Comparison of ENCODE assay signal across 8 mouse cellular contexts in the genomic region with DNA sequence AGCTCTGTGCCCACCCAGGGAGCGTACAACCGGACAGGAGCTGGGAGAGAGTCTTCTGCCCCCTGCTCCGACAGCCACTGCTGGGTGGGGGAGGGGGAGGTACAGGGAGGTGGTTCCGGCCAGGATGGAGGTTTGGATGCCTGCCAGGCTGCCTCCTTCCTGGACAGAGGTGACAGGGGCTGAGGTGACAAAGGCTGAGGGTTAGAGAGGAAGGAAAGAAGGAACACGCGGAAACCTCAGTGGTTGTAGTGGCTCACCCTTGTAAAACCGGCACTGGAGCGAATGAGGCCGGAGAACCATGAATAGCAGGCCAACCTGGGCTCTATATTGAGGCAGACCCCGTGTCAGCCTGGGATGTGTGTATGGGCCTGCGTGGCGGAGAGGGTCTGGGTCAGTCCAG. TPM values are rescaled to one million over a fixed set of nuclear protein-coding genes. Genes with fewer than 3 reads are reported as not detected.
A peak's percentile ranks its signal among the peaks of the same experiment; 100 is the strongest.
DNase-seq lines count a peak whose midpoint lies in the region; ATAC-seq and TF ChIP-seq lines count a peak whose summit lies in the region.

No protein-coding gene starts in this region.

- H3K4me1 ChIP-seq in forebrain, embryonic 10.5 days = peaks cover 81% of the 10 kb centered on the region
- H3K4me1 ChIP-seq in forebrain, embryonic 16.5 days (replicated peaks; ENCODE audit: control insufficient read depth, insufficient read depth, low read length) = peaks cover 18% of the 10 kb centered on the region
- peaks cover 26% of the 10 kb centered on the region for H3K4me1 ChIP-seq in lung, postnatal 0 days (ENCODE audit: insufficient read depth, low read depth, low read length)
- peaks cover 31% of the 10 kb centered on the region for H3K4me1 ChIP-seq in neural tube, embryonic 15.5 days

- H3K9me3 ChIP-seq in forebrain, embryonic 10.5 days = no peaks in the 10 kb centered on the region
- no peaks in the 10 kb centered on the region for H3K9me3 ChIP-seq in forebrain, embryonic 16.5 days (ENCODE audit: control insufficient read depth, low read length)
- H3K9me3 ChIP-seq in lung, postnatal 0 days (ENCODE audit: low read length) = no peaks in the 10 kb centered on the region
- H3K9me3 ChIP-seq in neural tube, embryonic 15.5 days (replicated peaks) = no peaks in the 10 kb centered on the region

- no peaks in the 10 kb centered on the region for H3K36me3 ChIP-seq in forebrain, embryonic 10.5 days (replicated peaks)
- H3K36me3 ChIP-seq in forebrain, embryonic 16.5 days (ENCODE audit: control insufficient read depth, insufficient read depth) = no peaks in the 10 kb centered on the region
- no peaks in the 10 kb centered on the region for H3K36me3 ChIP-seq in lung, postnatal 0 days (ENCODE audit: insufficient read depth, low read length)
- no peaks in the 10 kb centered on the region; the same call in 1 of the 2 replicates for H3K36me3 ChIP-seq in neural tube, embryonic 15.5 days

- no peak for ATAC-seq in forebrain, embryonic 16.5 days
- ATAC-seq in lung, postnatal 0 days = no peak
- no peak for ATAC-seq in neural tube, embryonic 15.5 days (ENCODE audit: low FRiP score)

- intact Hi-C loops in heart, postnatal 25 days (cut with DNase I) = no loop called here
- intact Hi-C loops in left cerebral cortex, postnatal 4 days (cut with DNase I) = no loop called here

- WGBS in forebrain, embryonic 10.5 days = 64% methylated on average over 12 of the region's 12 CpGs
- 66% methylated on average over 12 of the region's 12 CpGs for WGBS in forebrain, embryonic 16.5 days
- WGBS in lung, postnatal 0 days = 26% methylated on average over 12 of the region's 12 CpGs
- 60% methylated on average over 12 of the region's 12 CpGs for WGBS in neural tube, embryonic 15.5 days

- no peak for TF ChIP-seq CTCF in lung, postnatal 0 days (IDR thresholded peaks at IDR 0.05)

- no peak overlapping the region for H3K4me2 ChIP-seq in forebrain, embryonic 16.5 days (ENCODE audit: low read length)
- no peak overlapping the region for H3K4me2 ChIP-seq in lung, postnatal 0 days (replicated peaks; ENCODE audit: low read depth, low read length)
- no peak overlapping the region for H3K4me2 ChIP-seq in neural tube, embryonic 15.5 days

- no peak overlapping the region for H3K4me3 ChIP-seq in forebrain, embryonic 10.5 days
- no peak overlapping the region for H3K4me3 ChIP-seq in forebrain, embryonic 16.5 days (replicated peaks; ENCODE audit: low read length)
- no peak overlapping the region for H3K4me3 ChIP-seq in lung, postnatal 0 days (ENCODE audit: low read depth, low read length)
- no peak overlapping the region for H3K4me3 ChIP-seq in neural tube, embryonic 15.5 days (replicated peaks)

- no peak overlapping the region for H3K9ac ChIP-seq in forebrain, embryonic 16.5 days (replicated peaks; ENCODE audit: low read depth, low read length)
- no peak overlapping the region for H3K9ac ChIP-seq in lung, postnatal 0 days (replicated peaks; ENCODE audit: low read depth)
- no peak overlapping the region for H3K9ac ChIP-seq in neural tube, embryonic 15.5 days (replicated peaks)

- TF ChIP-seq EP300 in lung, postnatal 0 days (IDR thresholded peaks at IDR 0.05) = 0 out of 2 replicates have a peak, but pooled peaks have one; percentile 25

- DNase-seq in forebrain, embryonic 10.5 days (ENCODE audit: extremely low spot score, low spot score) = no peak
- peak; percentile 75 for DNase-seq in adrenal gland, postnatal 10 days
- peak; percentile 56 for DNase-seq in heart, postnatal 25 days (ENCODE audit: low spot score)
- DNase-seq in lung, postnatal 0 days (ENCODE audit: low spot score) = peak; percentile 32
- no peak for DNase-seq in left cerebral cortex, postnatal 4 days
- DNase-seq in cerebellum, adult 9-11 months = no peak

- H3K27ac ChIP-seq in forebrain, embryonic 10.5 days = peak overlapping the region; percentile 75
- no peak overlapping the region for H3K27ac ChIP-seq in forebrain, embryonic 16.5 days (ENCODE audit: low read length)
- H3K27ac ChIP-seq in lung, postnatal 0 days (ENCODE audit: low read length) = peak overlapping the region; percentile 65; the same call in 1 of the 2 replicates
- H3K27ac ChIP-seq in neural tube, embryonic 15.5 days (replicated peaks) = no peak overlapping the region

- H3K27me3 ChIP-seq in forebrain, embryonic 10.5 days (ENCODE audit: poor library complexity, severe bottlenecking) = peaks cover 21% of the 10 kb centered on the region
- H3K27me3 ChIP-seq in forebrain, embryonic 16.5 days (replicated peaks; ENCODE audit: control insufficient read depth, insufficient read depth, low read length) = no peaks in the 10 kb centered on the region
- no peaks in the 10 kb centered on the region for H3K27me3 ChIP-seq in lung, postnatal 0 days (replicated peaks; ENCODE audit: insufficient read depth, low read length)
- no peaks in the 10 kb centered on the region for H3K27me3 ChIP-seq in neural tube, embryonic 15.5 days (replicated peaks)

RNA-seq across cellular contexts. Expression of a gene that starts 50.8 kb away (rescaled TPM):
- 107 TPM in 2 replicates for polyA plus RNA-seq in forebrain, embryonic 10.5 days (2016; fragmentation: Nextera tagmentation; extraction: Ambion mirVana)
- polyA plus RNA-seq in forebrain, embryonic 16.5 days (2015; fragmentation: Nextera tagmentation; extraction: Ambion mirVana) = 99.9 and 100 TPM in 2 replicates
- total RNA-seq in adrenal gland, postnatal 10 days (2021) = 10 to 100 TPM; 60.1 to 72.8 TPM
- 10 to 100 TPM; 12.5 to 17.7 TPM for total RNA-seq in heart, postnatal 25 days (2021)
- polyA plus RNA-seq in lung, postnatal 0 days (2015; fragmentation: Nextera tagmentation; extraction: Ambion mirVana) = 92.8 and 116 TPM in 2 replicates
- polyA plus RNA-seq in neural tube, embryonic 15.5 days (2015; fragmentation: Nextera tagmentation; extraction: Ambion mirVana) = 58.1 and 58.6 TPM in 2 replicates
- total RNA-seq in left cerebral cortex, postnatal 4 days (2021) = 10 to 100 TPM; 53.1 to 53.4 TPM

Comparison
In these comparisons a context has a peak if more than half of its experiments do, and no peak if none do; other contexts are left out.
1. H3K27ac ChIP-seq: peak in forebrain, embryonic 10.5 days (single experiment) and lung, postnatal 0 days (single experiment); none in forebrain, embryonic 16.5 days (single experiment) and neural tube, embryonic 15.5 days (single experiment).
2. DNase-seq: peak in adrenal gland, postnatal 10 days (single experiment), heart, postnatal 25 days (single experiment) and lung, postnatal 0 days (single experiment); none in forebrain, embryonic 10.5 days (single experiment), left cerebral cortex, postnatal 4 days (single experiment) and cerebellum, adult 9-11 months (single experiment).